Mouse (Mus musculus) midbrain, embryonic 16.5 days (tissue): ENCODE data around the gene Pdpr. TPM values are rescaled to one million over a fixed set of nuclear protein-coding genes. Genes with fewer than 3 reads are reported as not detected.
A peak's percentile ranks its signal among the peaks of the same experiment; 100 is the strongest.
"Not testable (repeated sequence)": the region's sequence is repeated elsewhere in the genome, so short reads cannot be mapped to it uniquely, and the experiment has no call there.

Experiments used
- ATAC-seq: fragments of 200-750 bp; cut with Nextera tagmentation; 2 replicates; pipeline ENCODE4 v1.8.0; 2017; ENCODE audit warnings: moderate TSS enrichment
- H3K27ac ChIP-seq: fragments of 300-500 bp; sonication (generic); 2 replicates; pipeline ENCODE4 v1.5.1; 2014; ENCODE audit warnings: mild to moderate bottlenecking, low read length, mixed read lengths
- H3K27me3 ChIP-seq: fragments of 300-500 bp; sonication (generic); 2 replicates; pipeline ENCODE4 v1.6.1; 2014; ENCODE audit warnings: low read depth, low read length, mixed read lengths; ENCODE audit not compliant: control insufficient read depth, insufficient read depth
- H3K36me3 ChIP-seq: fragments of 300-500 bp; sonication (generic); 2 replicates; pipeline ENCODE4 v1.6.1; 2014; ENCODE audit warnings: mild to moderate bottlenecking, low read length, moderate library complexity, mixed read lengths; ENCODE audit not compliant: control insufficient read depth, insufficient read depth
- H3K4me1 ChIP-seq: fragments of 300-500 bp; sonication (generic); 2 replicates; pipeline ENCODE4 v1.6.1; 2014; ENCODE audit warnings: mild to moderate bottlenecking, low read length, mixed read lengths; ENCODE audit not compliant: control insufficient read depth, insufficient read depth
- H3K4me2 ChIP-seq: fragments of 300-500 bp; sonication (generic); 2 replicates; pipeline ENCODE4 v1.6.1; 2014; ENCODE audit warnings: mild to moderate bottlenecking, low read length, mixed read lengths
- H3K4me3 ChIP-seq: fragments of 300-500 bp; sonication (generic); 2 replicates; pipeline ENCODE4 v1.5.1; 2014; ENCODE audit warnings: low read depth, mild to moderate bottlenecking, low read length, moderate library complexity, mixed read lengths
- H3K9ac ChIP-seq: fragments of 300-500 bp; sonication (generic); 2 replicates; pipeline ENCODE4 v1.6.1; 2014; ENCODE audit warnings: low read depth, low read length, mixed read lengths
- H3K9me3 ChIP-seq: fragments of 300-500 bp; sonication (generic); replicated peaks from 2 replicates; pipeline ENCODE4 v1.6.1; 2014; ENCODE audit warnings: mild to moderate bottlenecking, low read length, mixed read lengths; ENCODE audit not compliant: control insufficient read depth, poor library complexity, severe bottlenecking
- WGBS: fragments of 180-500 bp; shearing (Covaris S2); extraction: QIAGEN DNeasy Blood & Tissue Kit; methylation state at CpG from one replicate; pipeline ENCODE4 v1.1.7; 2014; 5-methylcytosine and 5-hydroxymethylcytosine counted together
- polyA plus RNA-seq: library from polyadenylated mRNA; unstranded; fragments of >200 nt; fragmentation: Nextera tagmentation; extraction: Ambion mirVana; gene quantifications from 2 replicates; pipeline ENCODE4 v1.2.1, GENCODE M21; 2015

Gene Pdpr
- polyA plus RNA-seq, 1 experiment from 2014 or later = 7.9 TPM

GRCm38 (mm10) chr8:111130756-111131155 lies 36.3 kb downstream of the Pdpr start:
- WGBS = 96% methylated on average over 2 of the region's 2 CpGs
- no peak for ATAC-seq

DNA sequence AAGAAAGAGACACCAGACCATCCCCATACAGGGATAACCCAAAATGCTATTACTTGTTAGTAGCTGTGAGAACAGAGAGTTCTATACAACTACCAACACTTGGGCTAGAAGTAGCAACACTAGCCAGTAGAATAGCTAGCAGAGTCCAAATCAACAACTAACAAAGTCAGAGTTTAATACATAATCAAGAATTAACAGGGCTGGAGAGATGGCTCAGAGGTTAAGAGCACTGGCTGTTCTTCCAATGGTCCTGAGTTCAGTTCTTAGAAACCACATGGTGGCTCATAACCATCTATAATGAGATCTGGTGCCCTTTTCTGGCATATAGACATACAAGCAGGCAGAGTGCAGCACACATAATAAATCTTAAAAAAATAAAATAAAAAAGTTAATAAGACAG lies 48.1 kb downstream of the Pdpr start:
- no peaks in the 10 kb centered on the region for H3K27me3 ChIP-seq
- no peak overlapping the region for H3K9ac ChIP-seq
- H3K27ac ChIP-seq = no peak overlapping the region
- no peak for ATAC-seq
- H3K4me1 ChIP-seq = peaks cover 11% of the 10 kb centered on the region
- no peaks in the 10 kb centered on the region; the same call in 1 of the 2 replicates for H3K36me3 ChIP-seq
- H3K4me2 ChIP-seq = no peak overlapping the region
- H3K9me3 ChIP-seq = no peaks in the 10 kb centered on the region
- H3K4me3 ChIP-seq = no peak overlapping the region

More at GRCm38 (mm10) chr8:111130756-111131155, 36.3 kb downstream of the Pdpr start:
- H3K9ac ChIP-seq = no peak overlapping the region
- H3K27ac ChIP-seq = no peak overlapping the region
- no peaks in the 10 kb centered on the region for H3K27me3 ChIP-seq
- no peak overlapping the region for H3K4me3 ChIP-seq
- H3K36me3 ChIP-seq = peaks cover 29% of the 10 kb centered on the region
- no peaks in the 10 kb centered on the region for H3K4me1 ChIP-seq
- no peaks in the 10 kb centered on the region for H3K9me3 ChIP-seq
- H3K4me2 ChIP-seq = no peak overlapping the region

DNA sequence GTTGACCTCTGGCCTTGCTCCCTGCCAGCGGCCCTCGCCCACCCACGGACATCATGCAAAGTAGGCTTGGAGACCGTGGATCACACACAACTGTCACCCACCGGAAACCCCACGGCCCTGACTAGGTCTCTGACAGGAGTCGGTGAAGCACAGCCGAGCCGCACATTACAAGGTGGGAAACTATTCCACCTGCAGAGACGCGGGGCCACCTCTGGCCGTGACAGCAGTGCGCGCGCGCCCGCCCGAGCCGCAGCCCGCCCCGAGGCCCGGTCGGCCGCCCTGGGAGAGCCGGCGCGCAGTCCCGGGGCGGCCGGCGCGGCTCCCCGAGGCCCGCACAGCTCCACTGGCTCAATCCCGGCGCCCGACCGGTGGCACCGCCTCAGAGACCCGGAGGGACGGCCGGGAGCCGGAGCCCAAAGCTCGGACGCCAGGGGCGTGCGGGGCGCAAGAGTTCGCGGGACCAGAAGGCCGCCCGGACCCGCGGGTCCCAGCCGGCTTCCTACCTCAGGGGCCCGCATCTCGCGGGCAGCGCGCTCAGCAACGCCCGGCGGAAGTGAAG lies 50.5 kb downstream of the Pdpr start:
- not testable (repeated sequence) for H3K27me3 ChIP-seq, H3K36me3 ChIP-seq, H3K9me3 ChIP-seq
- peak; percentile 57 for ATAC-seq
- peak overlapping the region; percentile 85 for H3K9ac ChIP-seq
- WGBS = under 1% methylated on average over 46 of the region's 63 CpGs
- peaks cover 11% of the 10 kb centered on the region for H3K4me1 ChIP-seq
- H3K4me2 ChIP-seq = peak overlapping the region; percentile 80
- H3K27ac ChIP-seq = peak overlapping the region; percentile 33; the same call in 1 of the 2 replicates
- H3K4me3 ChIP-seq = peak overlapping the region; percentile 77

GRCm38 (mm10) chr8:111145460-111146012 lies 51.1 kb downstream of the Pdpr start:
- peak overlapping the region; percentile 77 for H3K4me3 ChIP-seq
- peaks cover 11% of the 10 kb centered on the region for H3K4me1 ChIP-seq
- peak overlapping the region; percentile 85 for H3K9ac ChIP-seq
- peak; percentile 91 for ATAC-seq
- H3K4me2 ChIP-seq = peak overlapping the region; percentile 82
- not testable (repeated sequence) for H3K36me3 ChIP-seq, H3K9me3 ChIP-seq, H3K27me3 ChIP-seq
- H3K27ac ChIP-seq = peak overlapping the region; percentile 74
- under 1% methylated on average over 43 of the region's 74 CpGs for WGBS

DNA sequence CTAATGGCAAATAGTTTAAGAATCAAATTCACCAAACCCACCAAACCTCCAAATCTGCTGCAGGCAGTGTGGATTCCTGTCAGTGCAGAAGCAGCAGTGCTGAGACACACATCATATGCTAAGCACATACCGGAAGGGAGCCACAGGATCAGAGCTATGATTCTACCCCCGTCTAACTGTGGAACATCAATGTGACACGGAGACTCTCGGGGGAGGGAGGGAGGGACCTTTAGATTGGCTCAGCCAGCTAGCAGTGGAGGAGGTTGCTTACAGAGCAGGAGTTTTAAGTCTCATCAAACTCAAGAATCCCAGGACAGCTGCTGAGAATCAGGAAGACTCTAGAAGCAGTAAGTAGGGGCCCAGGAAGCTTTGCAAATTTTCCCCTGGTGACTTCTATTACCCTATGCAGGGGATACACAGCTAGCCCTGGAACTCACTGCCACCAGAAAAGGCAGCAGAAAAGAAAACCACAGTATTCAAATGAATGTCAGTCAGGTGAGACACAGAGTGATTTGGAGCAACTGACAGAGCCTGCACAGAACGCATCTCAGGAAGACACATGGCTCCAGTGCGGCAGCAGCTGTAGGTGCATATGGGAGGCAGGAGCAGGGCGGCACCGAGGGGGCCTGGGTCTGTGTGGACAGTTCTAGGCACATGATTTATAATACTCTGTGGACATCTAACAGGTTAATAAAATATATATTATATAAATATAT lies 61.4 kb downstream of the Pdpr start:
- Histone ChIP-seq H3K9ac (no peak overlapping the region), H3K36me3 (peaks cover 47% of the 10 kb centered on the region), H3K4me1 (no peaks in the 10 kb centered on the region), H3K4me2 (no peak overlapping the region), H3K27me3 (no peaks in the 10 kb centered on the region), H3K27ac (no peak overlapping the region), H3K4me3 (no peak overlapping the region), H3K9me3 (no peaks in the 10 kb centered on the region)
- WGBS = 96% methylated on average over 8 of the region's 8 CpGs
- ATAC-seq = no peak

- H3K9ac ChIP-seq = no peak overlapping the region
- H3K27me3 ChIP-seq = no peaks in the 10 kb centered on the region
- H3K36me3 ChIP-seq = peaks cover 62% of the 10 kb centered on the region
- H3K4me2 ChIP-seq = no peak overlapping the region
- H3K4me1 ChIP-seq = no peaks in the 10 kb centered on the region
- no peaks in the 10 kb centered on the region for H3K9me3 ChIP-seq
- no peak overlapping the region for H3K27ac ChIP-seq
- no peak for ATAC-seq
- no peak overlapping the region for H3K4me3 ChIP-seq
- 53% methylated on average over 14 of the region's 14 CpGs for WGBS
These were observed 63.2 kb downstream of the Pdpr start for GRCm38 (mm10) chr8:111157617-111158016.

GRCm38 (mm10) chr8:111171661-111172060 lies 77.2 kb downstream of the Pdpr start:
- Histone ChIP-seq H3K4me1 (no peaks in the 10 kb centered on the region), H3K4me2 (no peak overlapping the region), H3K4me3 (no peak overlapping the region), H3K27ac (no peak overlapping the region), H3K9ac (no peak overlapping the region), H3K27me3 (no peaks in the 10 kb centered on the region), H3K9me3 (no peaks in the 10 kb centered on the region), H3K36me3 (peaks cover 52% of the 10 kb centered on the region)
- no peak for ATAC-seq
- 80% methylated on average over 5 of the region's 5 CpGs for WGBS

- no peak overlapping the region for H3K27ac ChIP-seq
- H3K4me3 ChIP-seq = no peak overlapping the region
- H3K36me3 ChIP-seq = peaks cover 32% of the 10 kb centered on the region
- 63% methylated on average over 4 of the region's 4 CpGs for WGBS
- no peak overlapping the region for H3K4me2 ChIP-seq
- no peak for ATAC-seq
- no peaks in the 10 kb centered on the region for H3K9me3 ChIP-seq
- H3K27me3 ChIP-seq = no peaks in the 10 kb centered on the region
- no peaks in the 10 kb centered on the region for H3K4me1 ChIP-seq
- H3K9ac ChIP-seq = no peak overlapping the region
These were observed 91.1 kb downstream of the Pdpr start for GRCm38 (mm10) chr8:111185472-111185947.
